Mouse (Mus musculus): ENCODE measurements around the gene Plcxd3. TPM values are rescaled to one million over a fixed set of nuclear protein-coding genes. Genes with fewer than 3 reads are reported as not detected.

Plcxd3 gene
- polyA plus RNA-seq, 1 experiment from 2014 or later, result 1.3 TPM

GRCm38 (mm10) chr15:4367801-4368200 lies 7.5 kb upstream of the Plcxd3 start:
- 47% methylated on average over 2 of the region's 2 CpGs for WGBS
- ATAC-seq, result no peak
- Histone ChIP-seq H3K4me3 (ENCODE audit: low read depth, low read length) (no peak overlapping the region), H3K9me3 (ENCODE audit: control insufficient read depth) (no peaks in the 10 kb centered on the region), H3K27me3 (replicated peaks; ENCODE audit: control insufficient read depth, insufficient read depth, low read length) (no peaks in the 10 kb centered on the region), H3K4me1 (replicated peaks; ENCODE audit: control insufficient read depth, insufficient read depth, low read length) (no peaks in the 10 kb centered on the region), H3K27ac (ENCODE audit: low read depth, low read length) (no peak overlapping the region), H3K36me3 (ENCODE audit: control insufficient read depth, insufficient read depth) (no peaks in the 10 kb centered on the region), H3K4me2 (replicated peaks; ENCODE audit: low read depth) (no peak overlapping the region), H3K9ac (ENCODE audit: low read depth, low read length) (no peak overlapping the region)
- TF ChIP-seq CTCF (IDR thresholded peaks at IDR 0.05; ENCODE audit: low read depth), result no peak

GRCm38 (mm10) chr15:4374453-4374990 lies 769 bp upstream of the Plcxd3 start:
- Histone ChIP-seq H3K27ac (ENCODE audit: low read depth, low read length) (no peak overlapping the region), H3K27me3 (replicated peaks; ENCODE audit: control insufficient read depth, insufficient read depth, low read length) (0 out of 2 replicates have a peak, but pooled peaks cover 9% of the 10 kb centered on the region), H3K4me3 (ENCODE audit: low read depth, low read length) (no peak overlapping the region), H3K36me3 (ENCODE audit: control insufficient read depth, insufficient read depth) (no peaks in the 10 kb centered on the region), H3K9ac (ENCODE audit: low read depth, low read length) (no peak overlapping the region), H3K4me1 (replicated peaks; ENCODE audit: control insufficient read depth, insufficient read depth, low read length) (no peaks in the 10 kb centered on the region), H3K4me2 (replicated peaks; ENCODE audit: low read depth) (no peak overlapping the region), H3K9me3 (ENCODE audit: control insufficient read depth) (no peaks in the 10 kb centered on the region)
- no peak for TF ChIP-seq CTCF (IDR thresholded peaks at IDR 0.05; ENCODE audit: low read depth)
- ATAC-seq, result no peak
- 60% methylated on average over 6 of the region's 6 CpGs for WGBS

GRCm38 (mm10) chr15:4375031-4375422 lies 264 bp upstream of the Plcxd3 start:
- Histone ChIP-seq H3K9me3 (ENCODE audit: control insufficient read depth) (no peaks in the 10 kb centered on the region), H3K27ac (ENCODE audit: low read depth, low read length) (no peak overlapping the region), H3K9ac (ENCODE audit: low read depth, low read length) (no peak overlapping the region), H3K36me3 (ENCODE audit: control insufficient read depth, insufficient read depth) (no peaks in the 10 kb centered on the region), H3K4me1 (replicated peaks; ENCODE audit: control insufficient read depth, insufficient read depth, low read length) (no peaks in the 10 kb centered on the region), H3K27me3 (replicated peaks; ENCODE audit: control insufficient read depth, insufficient read depth, low read length) (0 out of 2 replicates have a peak, but pooled peaks cover 9% of the 10 kb centered on the region), H3K4me3 (ENCODE audit: low read depth, low read length) (no peak overlapping the region), H3K4me2 (replicated peaks; ENCODE audit: low read depth) (peak overlapping the region; percentile 57; the same call in 1 of the 2 replicates)
- 23% methylated on average over 6 of the region's 6 CpGs for WGBS
- ATAC-seq, result no peak
- TF ChIP-seq CTCF (IDR thresholded peaks at IDR 0.05; ENCODE audit: low read depth), result no peak

- no peaks in the 10 kb centered on the region for H3K36me3 ChIP-seq (ENCODE audit: control insufficient read depth, insufficient read depth)
- H3K4me1 ChIP-seq (replicated peaks; ENCODE audit: control insufficient read depth, insufficient read depth, low read length), result no peaks in the 10 kb centered on the region
- no peak for TF ChIP-seq CTCF (IDR thresholded peaks at IDR 0.05; ENCODE audit: low read depth)
- WGBS, result 18% methylated on average over 8 of the region's 8 CpGs
- H3K4me3 ChIP-seq (ENCODE audit: low read depth, low read length), result peak overlapping the region; percentile 28; the same call in 1 of the 2 replicates
- 0 out of 2 replicates have a peak, but pooled peaks cover 9% of the 10 kb centered on the region for H3K27me3 ChIP-seq (replicated peaks; ENCODE audit: control insufficient read depth, insufficient read depth, low read length)
- H3K9ac ChIP-seq (ENCODE audit: low read depth, low read length), result no peak overlapping the region
- peak overlapping the region; percentile 57 for H3K4me2 ChIP-seq (replicated peaks; ENCODE audit: low read depth)
- no peaks in the 10 kb centered on the region for H3K9me3 ChIP-seq (ENCODE audit: control insufficient read depth)
- no peak overlapping the region for H3K27ac ChIP-seq (ENCODE audit: low read depth, low read length)
- ATAC-seq, result no peak
These were observed 935 bp downstream of the Plcxd3 start for GRCm38 (mm10) chr15:4376221-4376631.

GRCm38 (mm10) chr15:4378766-4379165 lies 3.5 kb downstream of the Plcxd3 start:
- Histone ChIP-seq H3K27ac (ENCODE audit: low read depth, low read length) (no peak overlapping the region), H3K4me3 (ENCODE audit: low read depth, low read length) (no peak overlapping the region), H3K27me3 (replicated peaks; ENCODE audit: control insufficient read depth, insufficient read depth, low read length) (0 out of 2 replicates have a peak, but pooled peaks cover 9% of the 10 kb centered on the region), H3K4me2 (replicated peaks; ENCODE audit: low read depth) (no peak overlapping the region), H3K9me3 (ENCODE audit: control insufficient read depth) (no peaks in the 10 kb centered on the region), H3K4me1 (replicated peaks; ENCODE audit: control insufficient read depth, insufficient read depth, low read length) (no peaks in the 10 kb centered on the region), H3K36me3 (ENCODE audit: control insufficient read depth, insufficient read depth) (no peaks in the 10 kb centered on the region), H3K9ac (ENCODE audit: low read depth, low read length) (no peak overlapping the region)
- no peak for ATAC-seq
- WGBS, result 72% methylated on average over 5 of the region's 5 CpGs
- no peak for TF ChIP-seq CTCF (IDR thresholded peaks at IDR 0.05; ENCODE audit: low read depth)

- no peaks in the 10 kb centered on the region for H3K4me1 ChIP-seq (replicated peaks; ENCODE audit: control insufficient read depth, insufficient read depth, low read length)
- no peaks in the 10 kb centered on the region for H3K36me3 ChIP-seq (ENCODE audit: control insufficient read depth, insufficient read depth)
- no peak overlapping the region for H3K27ac ChIP-seq (ENCODE audit: low read depth, low read length)
- TF ChIP-seq CTCF (IDR thresholded peaks at IDR 0.05; ENCODE audit: low read depth), result no peak
- ATAC-seq, result no peak
- no peaks in the 10 kb centered on the region for H3K9me3 ChIP-seq (ENCODE audit: control insufficient read depth)
- H3K9ac ChIP-seq (ENCODE audit: low read depth, low read length), result no peak overlapping the region
- H3K4me2 ChIP-seq (replicated peaks; ENCODE audit: low read depth), result no peak overlapping the region
- H3K4me3 ChIP-seq (ENCODE audit: low read depth, low read length), result no peak overlapping the region
- H3K27me3 ChIP-seq (replicated peaks; ENCODE audit: control insufficient read depth, insufficient read depth, low read length), result no peaks in the 10 kb centered on the region
These were observed 12.5 kb downstream of the Plcxd3 start for GRCm38 (mm10) chr15:4387774-4388173.
